Mouse (Mus musculus) ES-CJ7 (cell line): ENCODE measurements around the gene Lyplal1.

Experiments used
- DNase-seq: peaks from one replicate; pipeline ENCODE4 v3.0.0; 2011; ENCODE audit warnings: low read depth, low spot score

Lyplal1 gene

GRCm38 (mm10) chr1:186116701-186117488, at the start of gene Lyplal1:
Gene Lyplal1 (minus strand): TSS chr1:186117310.
- peak; percentile 93 for DNase-seq

DNA sequence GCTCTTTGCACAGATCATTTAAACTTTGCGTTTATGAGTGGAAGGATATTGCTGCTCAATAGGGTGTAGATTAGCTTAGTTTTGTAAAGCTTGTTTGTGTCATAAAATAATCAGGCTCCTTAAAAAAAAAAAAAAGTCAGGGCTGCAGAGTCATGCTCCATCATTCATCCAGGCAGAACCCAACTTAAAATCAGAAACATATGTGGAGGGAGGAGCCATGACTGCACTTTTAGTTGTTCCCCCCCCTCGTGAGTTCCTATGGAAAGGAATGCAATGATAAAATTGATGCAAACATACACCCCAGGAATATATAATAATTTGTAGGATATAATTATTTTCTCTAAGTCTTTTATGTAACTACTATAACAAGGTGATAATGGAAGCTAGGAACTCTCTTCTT, 46.5 kb upstream of the Lyplal1 start:
- DNase-seq = no peak

GRCm38 (mm10) chr1:186163206-186163605, 46.1 kb upstream of the Lyplal1 start:
- no peak for DNase-seq

DNA sequence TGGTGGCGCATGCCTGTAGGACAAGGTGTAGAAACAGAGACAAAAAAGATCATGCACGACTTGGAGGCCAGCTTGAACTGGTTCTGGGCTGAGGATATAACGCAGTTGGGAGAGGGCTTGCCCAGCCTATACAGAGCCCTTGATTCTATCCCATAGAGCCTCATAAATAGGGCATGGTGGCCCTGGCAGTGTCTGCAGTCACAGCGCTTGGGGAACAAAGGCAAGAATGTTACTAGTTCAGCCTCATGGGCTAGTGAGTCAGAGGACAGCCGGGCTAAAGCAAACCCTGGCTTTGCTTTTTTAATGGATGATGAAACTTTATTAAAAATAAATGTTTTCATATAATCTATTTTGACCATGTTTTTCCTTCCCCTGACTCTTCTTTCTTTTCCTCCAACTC, 33.3 kb upstream of the Lyplal1 start:
- no peak for DNase-seq

- DNase-seq = no peak
Observed at GRCm38 (mm10) chr1:186145444-186145843, 28.3 kb upstream of the Lyplal1 start.

DNA sequence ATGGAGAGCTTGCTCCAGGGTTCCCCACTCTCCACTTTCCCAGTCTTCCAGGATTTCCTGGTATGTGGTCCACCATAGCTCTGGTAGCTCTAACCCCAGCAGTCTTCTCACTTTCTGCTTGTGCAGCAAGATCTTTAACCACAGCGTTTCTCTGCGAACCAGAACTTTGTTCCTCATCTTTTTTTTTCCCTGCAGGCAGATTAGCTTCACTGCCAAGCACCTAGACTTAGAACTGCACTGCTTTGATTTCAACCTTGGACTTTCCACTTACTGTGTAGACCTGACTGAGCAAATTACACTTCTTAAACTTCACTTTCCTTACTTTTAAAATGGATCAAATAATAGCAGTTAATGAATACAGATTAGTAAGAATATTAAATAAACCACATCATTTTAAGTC, 23.1 kb upstream of the Lyplal1 start:
- no peak for DNase-seq

DNA sequence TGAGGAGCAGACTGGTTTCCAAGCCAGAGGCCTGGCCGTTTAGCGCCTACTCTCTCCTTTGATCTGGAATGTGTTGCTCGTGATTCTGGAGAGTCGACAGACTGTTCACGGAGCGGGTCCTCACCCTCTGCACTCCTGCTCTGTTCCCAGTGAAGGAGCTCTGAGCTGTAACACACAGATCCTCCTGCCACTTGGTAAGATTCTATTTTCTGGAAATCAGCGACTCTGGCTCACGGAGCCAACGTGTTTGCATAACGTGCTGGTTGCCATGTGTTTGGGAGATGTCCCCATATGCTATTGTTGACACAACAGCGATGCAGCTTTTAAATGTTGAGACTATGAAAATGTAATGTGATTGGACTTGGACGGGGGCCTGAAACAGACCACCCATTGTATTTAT, 20.8 kb upstream of the Lyplal1 start:
- no peak for DNase-seq

DNA sequence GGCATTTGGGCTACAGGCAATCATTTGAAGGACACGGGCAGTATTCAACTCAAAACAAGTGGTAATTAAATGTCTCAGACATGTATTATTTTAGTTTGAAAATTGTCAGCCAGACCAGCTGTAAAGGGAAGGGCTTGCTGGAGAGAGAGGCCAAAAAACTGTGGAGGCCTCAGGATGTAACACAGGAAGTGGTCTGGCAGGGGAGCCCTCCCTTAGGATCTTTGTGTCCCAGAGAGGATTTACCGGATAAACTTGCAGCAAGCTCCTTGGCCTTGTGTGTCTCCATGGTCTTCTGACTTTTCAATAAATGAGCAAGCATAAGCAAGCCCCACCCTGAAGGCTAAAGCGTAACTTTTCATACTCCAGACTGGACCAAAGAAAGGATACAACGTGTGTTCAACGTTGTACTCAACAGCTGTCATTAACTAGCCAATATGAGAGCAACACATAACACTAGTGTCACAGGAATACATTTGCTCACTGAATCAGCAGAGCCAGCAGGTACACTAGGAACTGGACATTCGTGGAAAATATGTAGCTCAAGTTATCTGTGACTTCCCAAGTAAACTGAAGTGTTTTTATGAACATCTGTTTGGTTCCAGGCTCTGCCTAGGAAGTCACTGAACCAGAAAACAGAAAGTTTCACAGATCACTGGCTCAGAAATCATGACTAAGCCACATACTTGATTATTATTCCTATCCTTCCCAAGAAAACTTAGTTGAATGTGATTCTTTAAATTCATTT, 19.7 kb upstream of the Lyplal1 start:
- no peak for DNase-seq

DNA sequence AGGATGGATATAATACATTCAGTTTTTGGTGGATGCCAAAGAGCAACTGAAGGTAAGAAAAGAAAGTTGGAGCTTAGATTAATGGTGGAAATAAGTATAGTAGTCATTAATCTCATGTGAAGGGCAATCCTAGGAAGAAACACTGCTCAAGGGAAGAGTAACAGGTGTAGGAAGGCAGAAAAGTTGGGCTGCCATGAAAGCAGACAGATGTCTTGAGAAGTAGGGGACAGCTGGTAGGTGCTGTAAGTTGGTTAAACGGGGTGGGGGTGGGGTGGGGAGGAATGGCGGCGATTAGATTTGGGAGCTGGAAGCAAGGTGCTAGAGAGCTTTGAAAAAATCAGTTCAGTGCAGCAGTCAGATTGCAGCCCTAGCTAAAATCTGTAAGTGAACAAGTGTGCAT, 14.4 kb upstream of the Lyplal1 start:
- no peak for DNase-seq

DNA sequence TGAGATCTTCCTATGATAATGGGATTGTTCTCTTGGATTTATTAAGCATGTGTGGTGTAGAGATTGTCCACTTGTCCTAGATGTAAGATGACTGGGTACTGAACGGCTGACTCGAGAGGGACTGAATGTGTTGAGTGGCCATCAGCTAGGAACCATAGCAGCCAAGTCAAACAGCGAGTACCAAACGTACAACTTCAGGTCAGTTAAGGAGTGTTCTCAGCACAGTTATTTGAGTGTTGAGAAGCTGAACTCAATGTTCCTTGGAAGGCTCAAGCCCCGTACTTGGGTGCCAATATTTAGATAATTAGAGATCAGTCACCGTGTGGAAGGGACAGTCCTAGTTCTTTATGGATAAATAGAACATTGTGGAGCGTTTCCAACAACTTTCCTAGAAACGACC, 11.8 kb upstream of the Lyplal1 start:
- DNase-seq = no peak

GRCm38 (mm10) chr1:186126313-186126862, 9.3 kb upstream of the Lyplal1 start:
- DNase-seq = no peak

DNA sequence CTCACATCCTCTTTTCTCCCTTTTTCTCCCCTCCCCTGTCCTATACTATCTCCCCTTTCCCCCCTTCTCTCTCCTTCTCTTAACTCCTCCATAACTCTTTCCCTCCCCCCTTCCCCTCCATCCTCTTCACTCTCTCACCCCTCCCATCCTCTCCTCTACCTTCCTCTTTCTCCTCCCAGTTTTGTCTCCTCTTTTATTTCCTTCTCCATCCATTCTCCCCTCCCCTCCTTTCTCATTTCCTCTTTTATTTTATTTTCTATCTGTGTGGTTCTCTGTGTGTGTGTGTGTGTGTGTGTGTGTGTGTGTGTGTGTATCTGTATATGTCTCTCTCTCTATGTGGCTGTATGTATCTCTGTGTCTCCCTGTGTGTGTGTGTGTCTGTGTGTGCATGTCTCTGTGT, 6.6 kb upstream of the Lyplal1 start:
- DNase-seq = no peak

- DNase-seq = no peak
Observed at GRCm38 (mm10) chr1:186119856-186120255, 2.7 kb upstream of the Lyplal1 start.

DNA sequence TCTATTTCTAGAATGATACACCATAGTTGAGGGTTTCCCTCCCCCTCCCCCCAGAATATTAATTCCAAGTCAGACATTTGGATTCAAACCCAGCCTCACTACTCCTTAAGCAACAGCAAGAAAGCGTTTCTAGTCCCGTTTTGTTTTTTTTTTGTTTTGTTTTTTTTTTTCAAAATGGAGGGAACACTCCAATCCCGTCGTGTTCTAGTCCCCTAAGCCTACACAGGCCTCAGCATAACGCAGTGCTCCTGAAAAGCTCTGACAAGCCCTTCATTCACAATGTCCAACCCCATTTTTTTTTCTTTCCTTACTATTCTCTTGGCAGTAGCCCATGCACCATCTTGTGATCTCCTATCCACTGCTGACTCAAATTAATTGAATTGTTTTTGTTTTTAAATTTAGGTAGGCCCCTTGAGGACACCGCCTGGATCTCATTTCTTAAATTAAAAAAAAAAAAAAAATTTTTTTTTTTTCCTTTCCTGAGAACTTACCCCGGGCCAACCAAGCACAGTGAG, 967 bp downstream of the Lyplal1 start:
- peak; percentile 47 for DNase-seq

DNA sequence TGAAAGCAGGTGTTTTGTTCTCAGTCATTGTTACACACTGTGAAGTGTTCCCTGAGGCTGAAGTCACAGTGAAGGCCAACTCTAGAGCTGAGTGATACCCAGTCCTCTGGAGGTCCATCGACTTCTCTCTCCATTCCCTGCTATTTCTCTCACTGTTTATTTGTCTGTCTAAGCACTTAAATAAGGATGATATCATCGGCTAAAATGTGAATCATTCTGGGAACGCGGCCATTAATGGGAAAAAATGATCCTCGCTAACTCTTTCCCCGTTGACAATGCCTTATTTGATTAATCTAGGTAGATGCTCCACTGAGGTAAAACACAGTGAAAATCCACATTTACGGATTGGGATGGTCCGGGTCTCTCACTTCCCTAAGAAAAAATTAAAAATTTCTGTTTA, 14.8 kb downstream of the Lyplal1 start:
- DNase-seq = no peak

DNA sequence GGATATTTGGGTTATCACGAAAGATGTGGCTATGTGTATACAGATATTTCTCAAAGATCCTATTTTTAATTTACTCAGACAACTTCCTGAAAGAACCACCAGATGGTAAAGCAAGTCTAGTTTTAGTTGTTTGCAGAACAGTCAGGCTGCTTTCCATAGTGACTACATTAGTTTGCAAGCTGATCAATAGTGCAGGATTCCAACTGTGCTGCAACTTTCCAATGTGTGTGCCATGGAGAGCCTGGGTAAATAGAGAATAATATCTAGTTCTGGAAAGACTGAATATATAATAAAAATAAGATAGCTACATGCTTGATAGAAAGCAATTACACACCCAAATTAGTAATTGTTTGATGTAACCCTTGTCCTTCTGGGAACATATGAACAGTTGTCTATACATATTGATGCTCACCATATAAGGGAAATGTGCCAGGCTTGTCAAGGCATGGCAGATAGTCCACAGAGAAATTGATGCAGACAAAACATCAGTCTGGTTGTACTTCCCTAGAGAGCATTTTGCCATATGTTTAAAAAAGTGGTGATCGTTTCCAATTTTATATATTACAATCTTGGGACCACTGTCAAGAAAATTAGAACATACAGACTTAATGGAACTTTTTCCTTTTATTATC, 50.7 kb downstream of the Lyplal1 start:
- no peak for DNase-seq

DNA sequence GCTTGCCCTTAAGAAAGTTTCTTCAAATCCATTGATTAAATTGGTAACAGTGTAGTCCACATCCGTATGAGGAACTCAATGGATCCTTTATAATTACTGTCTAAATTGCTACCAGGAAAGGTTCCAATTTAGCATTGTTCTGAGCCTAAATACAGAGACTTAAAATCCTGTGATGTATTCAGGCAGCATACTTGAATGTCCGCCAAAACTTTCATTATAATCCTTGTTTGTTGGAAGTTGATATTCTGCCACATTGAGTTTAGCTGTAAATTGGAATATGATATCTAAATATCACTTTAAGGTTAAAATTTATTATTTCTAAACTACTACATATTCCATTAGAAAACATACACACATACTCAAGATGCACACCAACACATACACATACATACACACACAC, 57.1 kb downstream of the Lyplal1 start:
- no peak for DNase-seq

- DNase-seq = no peak
Observed at GRCm38 (mm10) chr1:186054227-186054626, 62.9 kb downstream of the Lyplal1 start.

- no peak for DNase-seq
Observed at GRCm38 (mm10) chr1:186053280-186054043, 63.6 kb downstream of the Lyplal1 start.

DNA sequence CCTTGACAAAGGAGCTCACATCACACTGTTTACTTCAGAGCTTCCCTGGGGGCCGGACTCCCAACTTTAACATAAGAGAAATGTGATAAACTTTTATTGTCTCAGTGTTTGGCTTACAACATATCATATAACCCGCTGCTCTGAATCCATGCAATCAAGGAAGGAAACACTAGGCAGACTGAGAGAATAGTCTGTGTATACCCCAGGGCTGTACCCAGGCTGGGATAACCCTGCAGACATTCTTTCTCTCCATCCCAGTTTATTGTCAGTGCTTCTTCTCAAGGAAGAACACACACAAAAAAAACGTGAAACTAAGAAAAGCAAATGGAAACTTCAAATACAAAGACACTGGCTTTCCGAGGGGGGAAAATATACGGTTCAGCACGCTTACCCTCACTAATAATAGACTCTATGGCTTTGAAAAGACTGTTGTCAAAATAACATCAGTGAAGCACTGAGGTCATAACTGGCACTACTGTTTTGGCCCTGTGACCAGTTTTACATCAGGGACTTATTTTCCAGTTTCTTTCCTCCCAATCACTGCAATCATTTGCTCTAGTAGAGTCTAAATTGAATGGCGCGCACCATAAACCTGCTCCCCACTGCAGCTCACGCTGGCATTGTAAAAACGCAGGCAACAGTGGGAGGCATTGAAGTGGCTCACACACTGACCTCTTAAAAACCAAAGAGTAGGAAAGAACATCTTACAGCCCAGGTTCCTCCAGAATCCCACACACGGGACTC, 73.2 kb downstream of the Lyplal1 start:
- no peak for DNase-seq

DNA sequence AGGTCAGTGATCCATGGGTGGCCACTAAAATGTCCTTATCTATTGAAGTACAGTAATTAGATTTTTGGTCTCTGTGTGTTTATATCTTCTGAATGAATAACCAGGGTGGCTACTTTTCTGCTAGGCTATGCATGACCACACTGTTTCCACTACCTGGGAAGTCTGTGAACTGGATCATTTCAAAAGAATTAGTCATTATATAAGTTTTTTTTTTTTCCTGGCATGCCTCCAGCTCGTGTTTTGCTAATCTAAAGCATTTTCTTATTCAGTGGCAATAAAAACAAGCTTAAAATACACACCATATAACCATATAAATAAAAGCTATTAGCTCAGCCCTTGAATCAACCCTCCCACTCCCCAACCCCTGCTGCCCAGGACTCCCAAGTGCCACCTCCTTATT, 75.3 kb downstream of the Lyplal1 start:
- no peak for DNase-seq
